Mouse (Mus musculus) lung, postnatal 0 days (tissue): ENCODE measurements at regions not wholly inside any gene's neighbourhood (a gene's known extent, or its start where the extent isn't known, plus 50 kb on each side); places are given as distances from the start of the nearest gene placed in this dataset.

Experiments
- ATAC-seq: fragments of 200-750 bp; cut with Nextera tagmentation; 2 replicates; pipeline ENCODE4 v1.8.0; 2017; ENCODE audit warnings: moderate library complexity
- DNase-seq: peaks from one replicate; pipeline ENCODE4 v3.0.0-alpha.2; 2016; ENCODE audit warnings: low spot score
- H3K27ac ChIP-seq: fragments of 300-500 bp; sonication (generic); 2 replicates; pipeline ENCODE4 v1.5.1; 2014; ENCODE audit warnings: antibody characterized with exemption, mild to moderate bottlenecking, low read length, mixed read lengths
- H3K27me3 ChIP-seq: fragments of 300-500 bp; sonication (generic); replicated peaks from 2 replicates; pipeline ENCODE4 v1.6.1; 2014; ENCODE audit warnings: low read length, mixed read lengths; ENCODE audit not compliant: insufficient read depth
- H3K36me3 ChIP-seq: fragments of 300-500 bp; sonication (generic); 2 replicates; pipeline ENCODE4 v1.6.1; 2014; ENCODE audit warnings: low read length, mixed read lengths; ENCODE audit not compliant: insufficient read depth
- H3K4me1 ChIP-seq: fragments of 300-500 bp; sonication (generic); 2 replicates; pipeline ENCODE4 v1.6.1; 2014; ENCODE audit warnings: antibody characterized with exemption, low read depth, low read length, mixed read lengths; ENCODE audit not compliant: insufficient read depth
- H3K4me2 ChIP-seq: fragments of 300-500 bp; sonication (generic); replicated peaks from 2 replicates; pipeline ENCODE4 v1.6.1; 2014; ENCODE audit warnings: low read depth, mild to moderate bottlenecking, low read length, moderate library complexity, mixed read lengths
- H3K4me3 ChIP-seq: fragments of 300-500 bp; sonication (generic); 2 replicates; pipeline ENCODE4 v1.5.1; 2014; ENCODE audit warnings: low read depth, low read length
- H3K9ac ChIP-seq: fragments of 300-500 bp; sonication (generic); replicated peaks from 2 replicates; pipeline ENCODE4 v1.6.1; 2014; ENCODE audit warnings: low read depth, mild to moderate bottlenecking
- H3K9me3 ChIP-seq: fragments of 300-500 bp; sonication (generic); 2 replicates; pipeline ENCODE4 v1.6.1; 2016; ENCODE audit warnings: low read length, mixed read lengths
- CTCF ChIP-seq: IDR thresholded peaks from 2 replicates; pipeline ENCODE4 v1.5.1; 2016; ENCODE audit warnings: antibody characterized with exemption, mild to moderate bottlenecking
- EP300 ChIP-seq: IDR thresholded peaks from 2 replicates; pipeline ENCODE4 v1.6.1; 2016; ENCODE audit warnings: antibody characterized with exemption, mild to moderate bottlenecking, control low read depth
- WGBS: fragments of 180-500 bp; shearing (Covaris S2); extraction: QIAGEN DNeasy Blood & Tissue Kit; methylation state at CpG from one replicate; pipeline ENCODE4 v1.1.7; 2014; 5-methylcytosine and 5-hydroxymethylcytosine counted together

- Histone ChIP-seq H3K27ac (no peak overlapping the region), H3K4me2 (no peak overlapping the region), H3K4me1 (peaks cover 11% of the 10 kb centered on the region; the same call in 1 of the 2 replicates), H3K36me3 (no peaks in the 10 kb centered on the region), H3K9ac (no peak overlapping the region), H3K9me3 (no peaks in the 10 kb centered on the region), H3K4me3 (no peak overlapping the region), H3K27me3 (no peaks in the 10 kb centered on the region)
- peak; percentile 58 for DNase-seq
- 28% methylated on average over 3 of the region's 3 CpGs for WGBS
- ATAC-seq = no peak
- TF ChIP-seq EP300 = no peak
- 0 out of 2 replicates have a peak, but pooled peaks have one; percentile 8 for TF ChIP-seq CTCF
Observed at GRCm38 (mm10) chr1:184439506-184439905, 292.9 kb downstream of the Hlx start.

- Histone ChIP-seq H3K27ac (no peak overlapping the region), H3K4me2 (no peak overlapping the region), H3K36me3 (no peaks in the 10 kb centered on the region), H3K9ac (no peak overlapping the region), H3K27me3 (no peaks in the 10 kb centered on the region), H3K4me1 (no peaks in the 10 kb centered on the region), H3K9me3 (no peaks in the 10 kb centered on the region), H3K4me3 (no peak overlapping the region)
- DNase-seq (no peak), ATAC-seq (no peak)
- 67% methylated on average over 3 of the region's 3 CpGs for WGBS
- no peak for TF ChIP-seq CTCF
- TF ChIP-seq EP300 = no peak
Observed at GRCm38 (mm10) chr1:184436387-184436786, 296.0 kb downstream of the Hlx start.

- 50% methylated on average over 8 of the region's 8 CpGs for WGBS
- DNase-seq (no peak), ATAC-seq (no peak)
Observed at GRCm38 (mm10) chr1:184428612-184429011, 303.8 kb downstream of the Hlx start.

GRCm38 (mm10) chr1:184428035-184428434 lies 304.4 kb downstream of the Hlx start:
- DNase-seq = peak; percentile 31
- H3K4me2 ChIP-seq = no peak overlapping the region
- no peak overlapping the region for H3K27ac ChIP-seq
- H3K36me3 ChIP-seq = no peaks in the 10 kb centered on the region
- TF ChIP-seq CTCF (no peak), EP300 (no peak)
- WGBS = 59% methylated on average over 3 of the region's 3 CpGs
- H3K4me3 ChIP-seq = no peak overlapping the region
- no peaks in the 10 kb centered on the region for H3K4me1 ChIP-seq
- H3K9me3 ChIP-seq = no peaks in the 10 kb centered on the region
- no peaks in the 10 kb centered on the region for H3K27me3 ChIP-seq
- ATAC-seq = peak; percentile 61
- no peak overlapping the region for H3K9ac ChIP-seq

More at GRCm38 (mm10) chr1:184428612-184429011, 303.8 kb downstream of the Hlx start:
- no peak overlapping the region for H3K4me2 ChIP-seq
- H3K4me3 ChIP-seq = no peak overlapping the region
- TF ChIP-seq CTCF (no peak), EP300 (no peak)
- H3K9ac ChIP-seq = no peak overlapping the region
- no peaks in the 10 kb centered on the region for H3K4me1 ChIP-seq
- H3K36me3 ChIP-seq = no peaks in the 10 kb centered on the region
- no peaks in the 10 kb centered on the region for H3K27me3 ChIP-seq
- H3K27ac ChIP-seq = no peak overlapping the region
- no peaks in the 10 kb centered on the region for H3K9me3 ChIP-seq

GRCm38 (mm10) chr1:184425694-184426093 lies 306.7 kb downstream of the Hlx start:
- H3K36me3 ChIP-seq = no peaks in the 10 kb centered on the region
- DNase-seq (no peak), ATAC-seq (no peak)
- H3K9ac ChIP-seq = no peak overlapping the region
- WGBS = 91% methylated on average over 1 of the region's 1 CpGs
- H3K4me2 ChIP-seq = no peak overlapping the region
- no peaks in the 10 kb centered on the region for H3K9me3 ChIP-seq
- H3K27ac ChIP-seq = no peak overlapping the region
- no peaks in the 10 kb centered on the region for H3K4me1 ChIP-seq
- H3K27me3 ChIP-seq = no peaks in the 10 kb centered on the region
- no peak overlapping the region for H3K4me3 ChIP-seq
- no peak for TF ChIP-seq EP300
- TF ChIP-seq CTCF = no peak

GRCm38 (mm10) chr1:184424035-184424434 lies 308.4 kb downstream of the Hlx start:
- WGBS = 73% methylated on average over 2 of the region's 2 CpGs
- no peak for ATAC-seq
- TF ChIP-seq CTCF (no peak), EP300 (no peak)
- H3K4me3 ChIP-seq = no peak overlapping the region
- DNase-seq = no peak
- no peaks in the 10 kb centered on the region for H3K4me1 ChIP-seq
- H3K4me2 ChIP-seq = no peak overlapping the region
- H3K36me3 ChIP-seq = no peaks in the 10 kb centered on the region
- no peaks in the 10 kb centered on the region for H3K9me3 ChIP-seq
- H3K27ac ChIP-seq = no peak overlapping the region
- H3K27me3 ChIP-seq = no peaks in the 10 kb centered on the region
- no peak overlapping the region for H3K9ac ChIP-seq

GRCm38 (mm10) chr1:184412596-184412995 lies 319.8 kb downstream of the Hlx start:
- TF ChIP-seq CTCF (no peak), EP300 (no peak)
- no peaks in the 10 kb centered on the region for H3K9me3 ChIP-seq
- DNase-seq (no peak), ATAC-seq (no peak)
- WGBS = 82% methylated on average over 12 of the region's 12 CpGs
- H3K4me1 ChIP-seq = no peaks in the 10 kb centered on the region
- no peaks in the 10 kb centered on the region for H3K27me3 ChIP-seq
- no peak overlapping the region for H3K4me2 ChIP-seq
- no peak overlapping the region for H3K27ac ChIP-seq
- no peak overlapping the region for H3K9ac ChIP-seq
- H3K4me3 ChIP-seq = no peak overlapping the region
- no peaks in the 10 kb centered on the region for H3K36me3 ChIP-seq
